Mouse (Mus musculus): ENCODE measurements around the gene Car5a. TPM values are rescaled to one million over a fixed set of nuclear protein-coding genes. Genes with fewer than 3 reads are reported as not detected.

Gene Car5a
- total RNA-seq, 1 experiment: 0.18 TPM

DNA sequence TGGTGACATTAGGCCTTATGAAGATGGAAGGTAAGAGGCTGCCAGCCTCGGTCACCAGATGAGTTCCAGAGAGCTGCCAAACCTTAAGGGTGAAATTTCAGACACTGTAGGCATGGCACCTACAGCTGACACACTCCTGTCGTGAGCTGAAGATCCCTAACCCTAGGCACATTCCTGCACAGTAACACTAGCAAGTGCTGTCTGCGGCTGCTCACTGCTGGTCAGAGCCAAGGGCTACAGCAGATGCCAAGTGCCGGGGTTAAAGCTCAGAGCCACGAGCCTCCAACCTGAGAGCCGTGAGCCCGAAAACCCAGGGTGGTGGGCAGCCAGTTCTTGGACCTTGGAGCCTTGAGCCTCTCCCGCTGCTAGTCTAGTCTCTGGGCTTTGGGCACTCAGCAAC is 988 bp downstream of the Car5a start:
- H3K36me3 ChIP-seq (ENCODE audit: control insufficient read depth, insufficient read depth, low read length, poor library complexity, severe bottlenecking): no peaks in the 10 kb centered on the region
- no peak for DNase-seq (ENCODE audit: low read depth, low spot score)
- TF ChIP-seq MAFK (IDR thresholded peaks at IDR 0.05; ENCODE audit: insufficient read depth, low read depth, low read length): no peak
- TF ChIP-seq CHD2 (IDR thresholded peaks at IDR 0.05; ENCODE audit: low read depth, low read length): no peak
- H3K9me3 ChIP-seq (ENCODE audit: control insufficient read depth, insufficient read depth, low read depth, low read length): no peaks in the 10 kb centered on the region
- H3K27ac ChIP-seq (ENCODE audit: insufficient read depth, low read depth, low read length, poor library complexity, severe bottlenecking): no peak overlapping the region
- in situ Hi-C loops (cut with MboI; ENCODE audit: low sequenced_read_pairs in 2 of 2, unreplicated experiment in 2 of 2): no loop called here
- peaks cover 0 to 16% of the 10 kb centered on the region in 2 experiments; a peak in 1 of 4 replicates for H3K4me1 ChIP-seq (ENCODE audit: control insufficient read depth in 2 of 2, insufficient read depth in 2 of 2, low read length in 2 of 2, poor library complexity in 1 of 2)
- no peak overlapping the region for H3K4me3 ChIP-seq (ENCODE audit: insufficient read depth in 1 of 2, low read depth in 1 of 2, low read length in 2 of 2, poor library complexity in 1 of 2, severe bottlenecking in 1 of 2)
- no peak overlapping the region for H3K9ac ChIP-seq (ENCODE audit: insufficient read depth, low read depth, low read length, poor library complexity, severe bottlenecking)

DNA sequence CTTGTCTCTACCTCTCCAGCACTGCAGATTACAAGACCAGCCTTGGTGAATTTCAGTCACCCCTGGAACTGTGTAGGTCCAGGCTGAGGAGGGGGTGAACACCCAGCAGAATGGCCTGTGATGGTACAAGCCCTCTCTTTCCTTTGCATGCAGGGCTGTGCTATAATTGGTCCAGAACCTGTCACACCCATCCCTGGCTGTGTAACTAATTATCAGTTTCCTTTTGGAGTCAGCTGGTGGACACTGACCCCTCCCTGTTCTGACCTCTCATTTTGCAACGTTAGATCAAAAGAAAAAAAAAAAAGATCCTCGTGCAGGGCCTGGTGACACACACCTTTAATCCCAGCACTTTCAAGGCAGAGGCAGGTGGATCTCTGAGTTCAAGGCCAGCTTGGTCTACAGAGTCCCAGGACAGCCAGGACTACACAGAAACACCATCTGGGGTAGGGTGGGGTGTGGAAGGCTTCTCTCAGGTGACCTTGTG is 1.6 kb downstream of the Car5a start:
- H3K4me1 ChIP-seq (ENCODE audit: control insufficient read depth in 2 of 2, insufficient read depth in 2 of 2, low read length in 2 of 2, poor library complexity in 1 of 2): peaks cover 0 to 10% of the 10 kb centered on the region in 2 experiments; a peak in 1 of 4 replicates
- TF ChIP-seq CHD2 (IDR thresholded peaks at IDR 0.05; ENCODE audit: low read depth, low read length) (no peak), MAFK (IDR thresholded peaks at IDR 0.05; ENCODE audit: insufficient read depth, low read depth, low read length) (no peak), ZC3H11A (IDR thresholded peaks at IDR 0.05; ENCODE audit: borderline replicate concordance, low read depth, low read length) (no peak), HCFC1 (IDR thresholded peaks at IDR 0.05; ENCODE audit: borderline replicate concordance, insufficient read depth, low read length) (no peak), ZNF384 (IDR thresholded peaks at IDR 0.05; ENCODE audit: low read depth, low read length) (no peak)
- H3K27ac ChIP-seq (ENCODE audit: insufficient read depth, low read depth, low read length, poor library complexity, severe bottlenecking): no peak overlapping the region
- DNase-seq (ENCODE audit: low read depth, low spot score): no peak
- no peak overlapping the region for H3K4me3 ChIP-seq (ENCODE audit: insufficient read depth in 1 of 2, low read depth in 1 of 2, low read length in 2 of 2, poor library complexity in 1 of 2, severe bottlenecking in 1 of 2)
- no peaks in the 10 kb centered on the region for H3K9me3 ChIP-seq (ENCODE audit: control insufficient read depth, insufficient read depth, low read depth, low read length)
- H3K9ac ChIP-seq (ENCODE audit: insufficient read depth, low read depth, low read length, poor library complexity, severe bottlenecking): no peak overlapping the region
- in situ Hi-C loops (cut with MboI; ENCODE audit: low sequenced_read_pairs in 2 of 2, unreplicated experiment in 2 of 2): no loop called here
- H3K36me3 ChIP-seq (ENCODE audit: control insufficient read depth, insufficient read depth, low read length, poor library complexity, severe bottlenecking): no peaks in the 10 kb centered on the region

DNA sequence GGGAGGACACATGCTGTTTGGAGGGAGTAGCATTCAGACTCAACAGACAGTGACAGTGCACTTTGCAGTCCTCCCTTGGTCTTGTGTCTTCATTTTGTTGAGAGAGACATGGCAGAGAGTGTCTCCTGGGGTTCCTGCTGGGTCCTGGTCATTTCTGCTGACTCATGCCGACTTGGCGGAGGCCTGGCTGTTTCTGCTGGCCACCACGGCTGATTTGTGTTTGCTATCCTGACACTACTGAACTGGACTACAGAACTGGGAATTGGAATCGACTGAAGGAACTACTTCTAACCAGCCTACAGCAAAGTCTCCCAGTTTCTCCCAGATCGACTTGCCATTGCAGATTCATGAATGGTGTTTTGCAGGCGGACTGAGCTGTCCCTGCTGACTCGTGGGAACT is 6.0 kb downstream of the Car5a start:
- no peaks in the 10 kb centered on the region for H3K36me3 ChIP-seq (ENCODE audit: control insufficient read depth, insufficient read depth, low read length, poor library complexity, severe bottlenecking)
- no peak overlapping the region for H3K27ac ChIP-seq (ENCODE audit: insufficient read depth, low read depth, low read length, poor library complexity, severe bottlenecking)
- H3K9me3 ChIP-seq (ENCODE audit: control insufficient read depth, insufficient read depth, low read depth, low read length): no peaks in the 10 kb centered on the region
- no peak for DNase-seq (ENCODE audit: low read depth, low spot score)
- peaks cover 2 to 13% of the 10 kb centered on the region in 2 experiments; a peak in 2 of 4 replicates for H3K4me1 ChIP-seq (ENCODE audit: control insufficient read depth in 2 of 2, insufficient read depth in 2 of 2, low read length in 2 of 2, poor library complexity in 1 of 2)
- in situ Hi-C loops (cut with MboI; ENCODE audit: low sequenced_read_pairs in 2 of 2, unreplicated experiment in 2 of 2): loop anchor here in 1 of 2 experiments (10.0 kb wide), 1 partner anchor 94 kb away; no protein-coding TSS in a partner anchor
- no peak overlapping the region for H3K4me3 ChIP-seq (ENCODE audit: insufficient read depth in 1 of 2, low read depth in 1 of 2, low read length in 2 of 2, poor library complexity in 1 of 2, severe bottlenecking in 1 of 2)
- no peak overlapping the region for H3K9ac ChIP-seq (ENCODE audit: insufficient read depth, low read depth, low read length, poor library complexity, severe bottlenecking)
- TF ChIP-seq ZNF384 (IDR thresholded peaks at IDR 0.05; ENCODE audit: low read depth, low read length) (no peak), MAFK (IDR thresholded peaks at IDR 0.05; ENCODE audit: insufficient read depth, low read depth, low read length) (peak; percentile 90)

DNA sequence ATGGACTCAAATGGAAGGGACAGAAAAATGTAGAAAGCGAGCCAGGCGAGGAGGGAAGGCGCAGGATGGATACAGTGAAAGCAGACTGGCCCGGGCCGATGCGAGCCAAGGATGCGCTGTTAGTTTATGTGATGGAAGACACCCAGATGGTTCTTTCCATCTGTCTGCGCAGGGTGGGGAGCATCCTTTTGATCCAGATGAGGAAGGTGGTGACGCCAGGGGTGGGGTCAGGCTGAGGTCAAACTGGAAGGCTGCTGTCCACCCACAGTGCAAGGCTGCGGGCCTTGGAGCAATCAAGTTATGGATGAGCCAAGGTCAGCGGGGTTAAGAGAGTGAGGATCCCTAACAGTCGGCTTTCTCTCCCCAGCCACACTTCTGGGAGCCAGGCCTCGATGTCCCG is 8.3 kb downstream of the Car5a start:
- DNase-seq (ENCODE audit: low read depth, low spot score): no peak
- TF ChIP-seq HCFC1 (IDR thresholded peaks at IDR 0.05; ENCODE audit: borderline replicate concordance, insufficient read depth, low read length) (no peak), MAFK (IDR thresholded peaks at IDR 0.05; ENCODE audit: insufficient read depth, low read depth, low read length) (no peak), ZNF384 (IDR thresholded peaks at IDR 0.05; ENCODE audit: low read depth, low read length) (no peak), ZC3H11A (IDR thresholded peaks at IDR 0.05; ENCODE audit: borderline replicate concordance, low read depth, low read length) (no peak), CHD2 (IDR thresholded peaks at IDR 0.05; ENCODE audit: low read depth, low read length) (no peak)
- peaks cover 2 to 13% of the 10 kb centered on the region in 2 experiments; a peak in 2 of 4 replicates for H3K4me1 ChIP-seq (ENCODE audit: control insufficient read depth in 2 of 2, insufficient read depth in 2 of 2, low read length in 2 of 2, poor library complexity in 1 of 2)
- no peak overlapping the region for H3K9ac ChIP-seq (ENCODE audit: insufficient read depth, low read depth, low read length, poor library complexity, severe bottlenecking)
- in situ Hi-C loops (cut with MboI; ENCODE audit: low sequenced_read_pairs in 2 of 2, unreplicated experiment in 2 of 2): loop anchor here in 1 of 2 experiments (10.0 kb wide), 1 partner anchor 92 kb away; no protein-coding TSS in a partner anchor
- no peaks in the 10 kb centered on the region for H3K36me3 ChIP-seq (ENCODE audit: control insufficient read depth, insufficient read depth, low read length, poor library complexity, severe bottlenecking)
- H3K9me3 ChIP-seq (ENCODE audit: control insufficient read depth, insufficient read depth, low read depth, low read length): no peaks in the 10 kb centered on the region
- H3K27ac ChIP-seq (ENCODE audit: insufficient read depth, low read depth, low read length, poor library complexity, severe bottlenecking): no peak overlapping the region
- H3K4me3 ChIP-seq (ENCODE audit: insufficient read depth in 1 of 2, low read depth in 1 of 2, low read length in 2 of 2, poor library complexity in 1 of 2, severe bottlenecking in 1 of 2): no peak overlapping the region
